Mouse (Mus musculus): ENCODE measurements around the gene Uimc1.

Gene Uimc1

DNA sequence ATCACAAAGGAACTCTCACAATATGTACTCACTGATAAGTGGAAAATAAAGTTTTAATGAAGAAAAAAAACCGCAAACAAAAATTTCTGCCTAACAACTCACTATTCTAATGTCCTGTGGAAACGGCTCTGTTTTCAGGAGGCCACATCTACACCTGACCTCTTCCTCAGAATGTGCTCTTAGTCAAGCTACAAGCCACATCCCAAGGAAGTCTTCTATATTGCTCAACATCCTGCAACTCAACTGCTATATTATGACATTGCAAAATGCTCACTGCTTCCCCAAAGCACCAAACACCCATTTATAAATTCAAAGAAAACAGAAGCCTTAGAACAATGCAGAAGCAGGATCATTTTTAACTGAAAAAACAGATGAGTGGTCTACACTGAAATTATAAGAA, 60.1 kb downstream of the Uimc1 start:
- no peak for DNase-seq (ENCODE audit: low spot score)

DNA sequence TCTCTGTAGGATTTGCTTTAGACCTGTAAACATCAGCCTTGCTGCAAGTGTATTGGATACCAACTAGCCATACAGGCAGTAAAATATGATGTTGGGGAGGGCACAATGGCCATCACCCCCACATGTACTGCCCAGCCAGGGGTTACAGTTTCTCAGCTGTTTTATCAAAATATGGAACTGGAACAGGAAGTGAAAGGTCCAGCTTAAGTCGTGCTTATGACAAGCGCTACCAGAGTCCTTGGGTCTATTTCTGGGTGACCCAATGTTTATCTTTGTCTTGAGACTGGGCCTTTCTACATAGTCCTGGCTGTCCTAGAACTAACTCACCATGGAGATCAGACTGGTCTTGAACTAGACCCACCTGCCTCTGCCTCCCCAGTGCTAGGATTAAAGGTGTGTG, 75.9 kb downstream of the Uimc1 start:
- no peak for DNase-seq (ENCODE audit: low spot score)

DNA sequence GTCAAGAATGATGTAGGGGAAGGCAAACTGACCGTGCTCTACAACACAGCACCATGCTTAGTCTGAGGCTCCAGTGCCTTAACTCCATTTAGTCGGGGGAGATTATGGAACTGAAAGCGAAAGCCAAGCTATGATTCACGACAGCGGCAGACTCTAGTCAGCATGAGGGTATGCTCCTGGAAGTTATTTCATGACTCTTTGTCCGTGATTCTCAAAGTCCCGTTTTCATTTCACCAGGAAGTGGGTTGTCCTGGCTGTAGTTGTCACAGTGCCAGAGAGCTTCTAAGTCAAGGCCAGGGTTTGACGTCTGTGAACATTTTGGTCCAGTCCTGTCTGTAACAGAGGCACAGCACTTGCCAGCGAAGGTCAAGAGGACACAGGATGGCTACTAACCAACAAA, 77.4 kb downstream of the Uimc1 start:
- DNase-seq (ENCODE audit: low spot score): no peak

DNA sequence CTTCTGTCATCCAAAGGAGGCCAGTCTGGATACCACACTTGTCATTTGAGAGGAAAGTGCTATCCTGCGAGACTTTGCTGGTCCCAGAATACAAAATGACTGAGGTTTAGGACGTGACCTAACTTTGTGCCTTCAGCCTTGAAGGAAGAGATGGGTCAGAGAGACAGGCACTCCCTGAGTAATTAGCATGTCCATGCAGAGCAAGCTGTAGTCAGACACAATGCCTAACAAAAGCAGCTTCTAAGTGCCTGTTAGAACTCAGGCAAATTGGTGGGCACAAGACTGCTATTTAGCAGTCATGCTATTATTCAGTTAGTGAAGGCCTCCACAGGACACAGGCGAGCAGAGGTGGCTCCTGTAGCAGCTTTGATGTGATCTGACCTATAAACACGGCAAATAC, 77.8 kb downstream of the Uimc1 start:
- no peak for DNase-seq (ENCODE audit: low spot score)

- no peak for DNase-seq (ENCODE audit: low spot score)
Observed at GRCm38 (mm10) chr13:55021194-55021779, 78.8 kb downstream of the Uimc1 start, which contains the start of gene Hk3. Gene Hk3 (minus strand): TSS chr13:55021385.

GRCm38 (mm10) chr13:55020051-55020450, 80.0 kb downstream of the Uimc1 start:
- no peak for DNase-seq (ENCODE audit: low spot score)

- DNase-seq (ENCODE audit: low spot score): no peak
Observed at GRCm38 (mm10) chr13:55019181-55019580, 80.9 kb downstream of the Uimc1 start.

- DNase-seq (ENCODE audit: low spot score): no peak
Observed at GRCm38 (mm10) chr13:55018700-55019099, 81.4 kb downstream of the Uimc1 start.

- DNase-seq (ENCODE audit: low spot score): no peak
Observed at GRCm38 (mm10) chr13:55017898-55018599, 82.1 kb downstream of the Uimc1 start.

- DNase-seq (ENCODE audit: low spot score): no peak
Observed at GRCm38 (mm10) chr13:55017154-55017897, 82.8 kb downstream of the Uimc1 start.

- DNase-seq (ENCODE audit: low spot score): no peak
Observed at GRCm38 (mm10) chr13:55014451-55014850, 85.6 kb downstream of the Uimc1 start.

DNA sequence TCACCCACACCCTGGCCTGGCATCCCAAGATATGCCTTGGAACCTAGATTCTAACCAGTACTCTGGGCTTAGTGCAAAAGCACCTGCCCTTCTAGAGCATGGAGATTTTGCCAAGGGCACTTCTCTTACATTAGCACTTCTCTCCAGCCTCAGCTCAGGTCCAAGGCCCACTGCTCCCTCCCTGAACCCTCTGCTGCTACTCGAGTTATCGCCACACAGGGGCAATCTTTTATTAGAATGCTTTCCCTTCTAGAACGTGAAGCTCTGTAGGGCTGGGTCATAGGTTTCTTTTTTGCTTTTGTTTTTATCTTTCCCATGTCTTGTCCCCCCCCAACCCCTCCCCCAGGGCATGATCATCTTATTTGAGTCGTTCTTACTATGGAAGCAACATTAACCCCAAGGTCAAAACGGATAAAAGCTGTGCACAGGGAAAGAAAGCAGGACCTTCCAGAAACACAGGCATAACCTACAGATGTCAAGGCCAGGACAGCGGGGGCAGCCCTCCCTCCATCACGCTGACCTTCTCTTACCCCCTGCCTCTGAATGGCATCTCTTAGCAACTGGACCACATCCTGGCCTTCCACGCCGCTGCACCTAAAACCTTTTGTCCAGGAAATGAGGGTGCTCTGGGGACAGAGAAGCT, 86.3 kb downstream of the Uimc1 start:
- no peak for DNase-seq (ENCODE audit: low spot score)

GRCm38 (mm10) chr13:55011981-55012478, 88.1 kb downstream of the Uimc1 start:
- no peak for DNase-seq (ENCODE audit: low spot score)

DNA sequence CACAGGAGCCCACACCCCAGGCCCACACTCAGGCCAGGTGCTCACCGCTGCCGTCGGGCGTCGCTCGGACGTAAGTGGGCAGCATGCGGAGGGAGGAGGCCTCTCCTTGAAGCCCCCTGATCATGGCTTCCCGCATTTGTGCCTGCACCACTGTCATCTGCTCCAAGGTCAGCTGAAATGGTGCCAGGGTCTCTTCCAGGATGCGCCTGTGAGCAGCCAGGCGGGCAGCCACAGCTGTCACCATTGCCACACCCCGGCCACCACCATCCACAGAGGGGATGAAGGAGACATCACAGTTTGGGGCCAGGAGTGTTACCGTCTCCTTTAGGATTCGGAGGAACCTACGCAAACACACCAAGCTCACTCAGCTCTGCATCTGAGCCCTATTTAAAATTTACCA, 89.0 kb downstream of the Uimc1 start:
- DNase-seq (ENCODE audit: low spot score): no peak

DNA sequence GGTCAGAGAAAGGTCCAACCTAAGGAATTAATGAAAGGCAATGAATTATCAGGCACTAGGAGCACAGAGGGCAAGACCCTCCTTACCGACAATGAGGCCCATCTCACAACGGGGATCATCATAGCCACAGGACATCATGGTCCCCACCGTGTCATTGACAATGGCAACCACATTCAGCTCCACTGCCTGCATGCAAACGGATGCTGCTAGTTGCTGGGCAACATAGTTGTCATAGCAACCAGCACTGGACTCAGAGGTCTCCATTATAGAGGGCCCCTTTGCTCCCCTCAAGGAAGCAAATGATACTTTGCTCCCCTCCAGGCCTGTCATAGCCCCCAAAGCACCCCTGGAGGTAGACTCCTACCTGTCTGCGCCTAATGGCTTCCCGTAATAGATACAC, 91.5 kb downstream of the Uimc1 start:
- DNase-seq (ENCODE audit: low spot score): no peak

GRCm38 (mm10) chr13:55006415-55006742, 93.7 kb downstream of the Uimc1 start:
- DNase-seq (ENCODE audit: low spot score): no peak

DNA sequence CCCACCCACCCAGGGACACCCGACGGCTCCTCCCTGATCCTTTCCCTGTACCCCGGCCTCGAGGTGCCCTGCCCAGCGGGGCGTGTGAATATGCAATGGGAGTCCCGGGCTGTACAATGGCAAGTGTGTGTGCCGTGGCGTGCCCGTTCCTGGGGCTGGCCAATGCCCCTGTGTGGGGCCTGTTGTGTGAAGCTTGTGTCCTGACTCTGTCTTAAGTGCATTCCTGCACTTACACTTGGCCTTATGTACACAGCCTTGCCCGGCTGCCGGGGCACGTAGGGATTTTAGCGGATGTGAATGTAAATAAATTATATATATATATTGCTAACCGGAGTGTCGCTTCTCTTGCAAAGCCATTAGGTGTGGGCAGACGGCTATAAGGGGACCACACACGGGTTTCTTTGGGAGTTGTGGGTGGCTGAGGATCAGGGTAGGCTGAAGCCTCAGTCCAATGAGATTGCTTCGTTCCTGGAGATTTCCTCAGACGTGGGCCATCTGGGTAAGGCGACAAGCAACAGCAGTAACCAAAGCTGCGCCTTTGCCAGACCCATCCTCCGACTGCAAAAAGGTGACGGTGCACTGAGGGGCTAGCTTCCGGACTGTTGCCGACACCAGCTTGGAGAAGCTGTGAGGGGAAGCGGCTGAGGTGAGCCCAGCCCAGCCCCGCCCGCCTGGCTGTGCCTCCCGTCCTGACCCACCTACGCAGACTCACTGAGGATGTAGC, 94.2 kb downstream of the Uimc1 start:
- DNase-seq (ENCODE audit: low spot score): no peak

GRCm38 (mm10) chr13:55004646-55005045, 95.5 kb downstream of the Uimc1 start:
- DNase-seq (ENCODE audit: low spot score): peak; percentile 16

- no peak for DNase-seq (ENCODE audit: low spot score)
Observed at GRCm38 (mm10) chr13:55002090-55002489, 98.0 kb downstream of the Uimc1 start.

- DNase-seq (ENCODE audit: low spot score): no peak
Observed at GRCm38 (mm10) chr13:55000433-55000832, 99.7 kb downstream of the Uimc1 start.

- DNase-seq (ENCODE audit: low spot score): no peak
Observed at GRCm38 (mm10) chr13:54997568-54997967, 102.5 kb downstream of the Uimc1 start.

DNA sequence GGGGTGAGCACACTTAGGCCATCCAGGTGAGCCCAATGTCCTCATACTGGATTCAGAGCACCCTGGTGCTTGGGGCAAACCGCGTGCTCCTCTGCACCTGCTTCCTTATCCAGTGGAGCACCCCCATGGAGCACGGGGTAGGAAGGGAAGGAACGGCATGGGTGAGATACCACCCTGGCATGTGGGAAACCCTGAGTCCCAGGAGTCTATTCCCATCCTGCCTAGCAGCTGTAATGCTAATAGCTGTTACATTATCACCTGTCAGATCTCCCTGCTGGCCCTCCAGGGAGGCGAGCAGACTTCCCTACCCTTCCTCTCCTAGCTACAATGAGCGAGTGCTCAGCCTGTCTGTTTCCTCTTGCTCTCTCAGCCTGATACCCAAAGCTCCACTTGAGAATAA, 104.9 kb downstream of the Uimc1 start:
- DNase-seq (ENCODE audit: low spot score): no peak

Measured in urinary bladder, postnatal 25 days (tissue).